Mouse (Mus musculus) liver, adult 2 months (tissue): ENCODE measurements around the gene Foxp1.

ENCODE experiments used
- CTCF ChIP-seq: fragments of 200-500 bp; IDR thresholded peaks from 2 replicates; pipeline ENCODE4 v1.5.1; 2011; ENCODE audit warnings: low read depth, low read length, control low read depth
- POLR2A ChIP-seq: fragments of 200-500 bp; IDR thresholded peaks from 2 replicates; pipeline ENCODE4 v1.6.1; 2011; ENCODE audit warnings: low read length, control low read depth; ENCODE audit not compliant: insufficient read depth; ENCODE audit errors: extremely low read depth

- no peak for TF ChIP-seq CTCF
- no peak for TF ChIP-seq POLR2A
These were observed 465.4 kb downstream of the Foxp1 start for GRCm38 (mm10) chr6:99057113-99057553.
